Mouse (Mus musculus) brown adipose tissue, adult 24 weeks (tissue): ENCODE data around the gene Aak1. TPM values are rescaled to one million over a fixed set of nuclear protein-coding genes. Genes with fewer than 3 reads are reported as not detected.

Experiments
- H3K27ac ChIP-seq: fragments of 200-500 bp; replicated peaks from 2 replicates; pipeline ENCODE4 v1.5.1; 2012; ENCODE audit warnings: low read depth, mild to moderate bottlenecking, low read length
- H3K4me1 ChIP-seq: fragments of 200-500 bp; 2 replicates; pipeline ENCODE4 v1.6.1; 2012; ENCODE audit warnings: low read length, mixed read lengths; ENCODE audit not compliant: control insufficient read depth, insufficient read depth, insufficient read length
- H3K4me3 ChIP-seq: fragments of 200-500 bp; 2 replicates; pipeline ENCODE4 v1.5.1; 2012; ENCODE audit warnings: low read depth, mild to moderate bottlenecking, low read length, moderate library complexity; ENCODE audit not compliant: insufficient read depth
- polyA plus RNA-seq: library from polyadenylated mRNA; stranded (reverse); fragments of >200 nt; gene quantifications from 2 replicates; pipeline ENCODE4 v1.2.4, GENCODE M21; 2012; ENCODE audit not compliant: missing spikeins, insufficient read depth, insufficient read length

The Aak1 gene
- polyA plus RNA-seq, 1 experiment: 13.2 TPM

DNA sequence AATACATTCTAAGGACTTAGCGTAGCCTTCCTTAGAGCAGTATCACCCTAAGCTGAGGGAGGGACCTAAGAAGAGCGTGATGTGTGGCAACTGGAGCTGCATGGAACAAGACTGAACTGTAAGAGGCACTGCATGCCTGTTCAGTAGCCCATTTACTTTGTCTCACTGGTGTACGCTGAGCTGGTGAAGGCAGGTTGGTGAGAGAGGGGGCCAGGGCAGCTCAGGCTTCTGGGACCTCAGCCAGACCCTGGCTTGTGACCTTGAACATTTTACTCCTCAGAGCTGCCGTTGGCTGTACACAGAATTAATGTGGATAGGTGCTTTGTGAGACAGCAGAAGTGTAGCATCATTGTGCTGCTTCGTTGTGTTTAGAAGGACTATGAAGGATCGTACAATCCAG is 140.3 kb downstream of the Aak1 start:
- Histone ChIP-seq H3K27ac (no peak overlapping the region), H3K4me1 (no peaks in the 10 kb centered on the region), H3K4me3 (no peak overlapping the region)

DNA sequence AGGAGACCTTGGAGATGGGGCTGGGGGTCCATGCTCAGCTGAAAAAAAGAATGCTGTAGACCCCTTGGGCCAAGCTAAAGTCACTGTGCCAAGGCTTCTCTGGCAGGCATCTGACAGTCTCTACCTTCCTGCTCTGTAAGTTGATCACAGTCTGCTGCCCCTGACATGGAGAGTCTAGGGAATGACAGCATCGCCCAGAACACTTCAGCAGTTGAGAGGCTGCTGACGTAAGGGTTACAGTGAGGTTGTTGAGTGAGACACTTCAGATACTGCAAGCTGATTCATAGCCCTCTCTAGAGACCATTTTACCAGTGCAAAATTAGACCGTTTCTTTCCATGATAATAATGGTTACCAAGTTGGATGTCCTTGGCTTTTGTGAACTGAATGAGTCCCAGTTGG is 141.7 kb downstream of the Aak1 start:
- Histone ChIP-seq H3K4me1 (no peaks in the 10 kb centered on the region), H3K4me3 (no peak overlapping the region), H3K27ac (no peak overlapping the region)

DNA sequence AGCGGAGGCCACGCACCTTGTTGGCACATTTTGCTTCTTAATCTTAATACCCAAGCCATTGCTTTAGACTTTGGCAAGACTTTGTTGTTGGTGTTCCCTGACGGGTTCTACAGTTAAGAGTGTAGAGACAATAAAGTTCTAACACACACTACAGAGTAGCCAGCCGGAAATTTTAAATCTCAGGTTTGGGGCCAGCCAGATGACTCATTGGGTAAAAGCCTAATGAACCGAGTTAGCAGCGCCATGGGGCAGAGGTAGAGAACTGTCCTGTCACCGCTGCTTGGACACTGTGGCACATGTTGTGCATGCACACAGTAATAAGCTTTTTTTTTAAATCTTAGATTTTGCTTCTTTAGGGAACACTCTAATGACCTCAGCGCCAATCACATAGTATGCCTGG is 143.0 kb downstream of the Aak1 start:
- H3K27ac ChIP-seq: no peak overlapping the region
- H3K4me3 ChIP-seq: no peak overlapping the region
- H3K4me1 ChIP-seq: no peaks in the 10 kb centered on the region

DNA sequence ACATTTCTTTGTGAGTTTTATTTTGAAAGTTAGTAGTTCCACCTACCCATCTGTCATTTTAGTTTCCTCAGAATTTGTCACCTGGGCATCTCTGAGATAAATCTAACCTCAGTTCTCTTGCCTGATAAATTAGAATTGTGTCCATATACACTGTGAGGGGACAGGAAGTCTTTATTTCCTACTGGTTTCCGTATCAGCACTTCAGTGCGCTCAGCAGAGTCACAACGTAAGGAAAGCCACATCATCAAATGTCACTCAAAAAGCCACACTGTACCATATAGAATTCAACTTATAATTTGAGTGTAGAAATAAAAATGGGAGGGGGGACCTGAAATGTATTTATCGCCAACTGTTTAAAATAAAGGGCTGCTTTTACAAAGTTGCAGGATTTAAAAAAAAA is 144.9 kb downstream of the Aak1 start:
- Histone ChIP-seq H3K4me1 (no peaks in the 10 kb centered on the region), H3K4me3 (no peak overlapping the region), H3K27ac (no peak overlapping the region)

DNA sequence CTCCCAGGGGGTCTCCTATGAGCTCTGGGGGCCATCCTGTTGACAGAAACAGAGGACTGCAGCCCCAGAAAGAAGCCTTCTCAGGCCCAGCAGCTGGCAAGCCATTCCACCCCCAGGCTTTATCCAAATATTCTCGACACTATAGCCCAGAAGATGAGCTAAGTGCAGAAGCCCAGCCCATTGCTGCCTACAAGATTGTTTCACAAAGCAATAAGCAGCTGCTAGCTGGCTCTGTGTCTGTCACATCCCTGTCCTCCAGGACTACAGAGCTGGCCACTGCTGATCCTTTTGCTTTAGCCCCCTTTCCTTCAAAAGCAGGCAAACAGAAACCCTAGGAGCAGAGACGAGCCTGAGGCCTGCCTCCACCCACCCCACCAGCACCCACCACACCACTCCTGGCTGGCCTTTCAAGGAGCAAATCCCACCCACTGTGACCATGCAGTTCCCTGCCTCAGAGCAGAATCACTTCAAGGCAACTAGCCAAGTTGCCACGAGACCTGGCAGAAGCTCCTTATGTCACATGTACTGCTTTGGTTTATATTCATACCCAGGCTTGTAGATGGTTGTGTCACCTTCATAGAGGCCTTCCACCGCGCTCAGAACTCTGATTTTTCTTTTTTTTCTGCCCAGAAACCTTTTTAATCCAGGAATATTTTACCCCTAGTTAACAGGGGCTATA is 147.5 kb downstream of the Aak1 start:
- H3K4me1 ChIP-seq: no peaks in the 10 kb centered on the region
- no peak overlapping the region for H3K27ac ChIP-seq

DNA sequence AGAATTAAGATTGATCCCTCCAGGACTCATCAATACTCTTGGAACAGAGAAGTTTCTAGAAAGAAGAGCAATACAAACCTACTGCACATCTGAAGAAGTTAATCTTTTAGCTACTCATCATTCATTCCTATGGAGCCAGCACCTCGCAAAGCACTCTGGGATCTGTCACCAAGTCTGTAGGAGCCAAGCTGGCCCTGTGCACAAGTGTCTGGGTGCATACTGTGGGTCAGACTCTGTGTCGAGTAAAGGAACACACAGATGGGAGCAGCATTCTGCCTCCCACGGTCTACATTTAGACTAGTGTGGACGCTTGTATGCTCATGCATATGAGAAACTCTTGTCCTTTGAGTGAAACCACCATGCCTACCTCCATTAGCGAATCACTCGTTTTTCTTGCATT is 148.0 kb downstream of the Aak1 start:
- Histone ChIP-seq H3K27ac (no peak overlapping the region), H3K4me1 (no peaks in the 10 kb centered on the region), H3K4me3 (no peak overlapping the region)

More for the DNA sequence above, 147.5 kb downstream of the Aak1 start:
- no peak overlapping the region for H3K4me3 ChIP-seq

DNA sequence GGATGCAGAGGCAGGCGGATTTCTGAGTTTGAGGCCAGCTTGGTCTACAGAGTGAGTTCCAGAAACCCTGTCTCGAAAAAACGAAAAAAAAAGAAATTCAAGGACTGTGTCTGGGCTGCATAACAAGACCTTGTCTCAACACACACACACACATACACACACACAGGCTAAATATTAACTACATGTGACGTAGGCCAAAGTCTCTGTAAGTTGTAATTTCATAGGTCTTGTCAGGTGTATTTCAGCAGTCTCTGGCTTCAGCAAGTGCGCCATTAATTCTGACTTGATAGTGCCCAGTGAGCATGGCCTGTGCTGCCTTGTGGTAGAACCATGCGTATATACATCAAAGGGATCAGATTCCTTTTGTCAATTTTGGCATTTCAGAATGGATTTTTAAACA is 152.7 kb downstream of the Aak1 start:
- Histone ChIP-seq H3K27ac (no peak overlapping the region), H3K4me3 (no peak overlapping the region), H3K4me1 (no peaks in the 10 kb centered on the region)

DNA sequence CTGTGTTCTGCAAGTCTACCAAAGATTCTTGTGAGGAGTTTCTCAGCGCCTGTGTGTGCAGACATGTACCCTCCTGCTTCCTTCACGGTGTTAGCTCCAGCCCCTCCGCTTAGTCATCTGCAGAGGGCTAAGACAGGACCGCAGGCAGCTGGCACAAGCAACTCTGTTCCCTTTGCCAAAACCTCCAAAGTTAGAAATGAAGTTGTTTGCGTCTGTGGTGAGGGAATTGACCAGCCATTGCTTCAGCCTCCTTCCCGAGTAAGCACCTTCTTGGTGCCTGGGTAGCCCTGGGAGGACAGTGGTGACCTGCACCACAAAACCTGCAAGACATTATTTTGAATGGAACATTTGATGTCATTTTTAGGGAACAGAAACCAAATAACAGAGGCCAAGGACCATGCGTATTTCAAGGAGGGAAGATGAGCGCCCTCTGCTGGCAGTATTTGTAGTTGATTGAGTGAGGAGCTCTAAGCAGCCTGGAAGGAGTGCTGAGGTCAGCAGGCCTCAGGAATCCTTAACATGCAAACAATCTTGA is 153.3 kb downstream of the Aak1 start:
- H3K4me3 ChIP-seq: peak overlapping the region; percentile 32; the same call in 1 of the 2 replicates
- H3K27ac ChIP-seq: no peak overlapping the region

DNA sequence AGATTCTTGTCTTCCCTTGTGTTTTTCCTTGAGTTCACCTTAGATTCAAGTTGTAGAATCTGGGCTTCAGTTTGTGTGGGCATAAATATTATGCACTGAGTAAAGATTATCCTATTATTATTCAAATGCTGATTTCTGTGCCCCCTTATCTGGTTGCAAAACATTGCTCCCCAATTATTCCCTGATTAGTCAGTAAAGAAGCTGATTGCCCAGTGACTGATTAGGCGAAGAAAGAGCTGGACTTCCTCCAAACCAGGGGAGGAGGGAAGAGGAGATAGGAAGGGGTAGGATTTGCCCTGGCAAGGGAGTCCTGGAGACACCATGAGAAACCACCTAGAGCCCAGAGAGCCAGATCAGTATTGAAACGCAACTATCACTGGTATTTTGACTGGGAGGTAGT is 154.8 kb downstream of the Aak1 start:
- no peak overlapping the region for H3K27ac ChIP-seq
- no peaks in the 10 kb centered on the region for H3K4me1 ChIP-seq
- H3K4me3 ChIP-seq: no peak overlapping the region

More for the DNA sequence above, 153.3 kb downstream of the Aak1 start:
- no peaks in the 10 kb centered on the region for H3K4me1 ChIP-seq

DNA sequence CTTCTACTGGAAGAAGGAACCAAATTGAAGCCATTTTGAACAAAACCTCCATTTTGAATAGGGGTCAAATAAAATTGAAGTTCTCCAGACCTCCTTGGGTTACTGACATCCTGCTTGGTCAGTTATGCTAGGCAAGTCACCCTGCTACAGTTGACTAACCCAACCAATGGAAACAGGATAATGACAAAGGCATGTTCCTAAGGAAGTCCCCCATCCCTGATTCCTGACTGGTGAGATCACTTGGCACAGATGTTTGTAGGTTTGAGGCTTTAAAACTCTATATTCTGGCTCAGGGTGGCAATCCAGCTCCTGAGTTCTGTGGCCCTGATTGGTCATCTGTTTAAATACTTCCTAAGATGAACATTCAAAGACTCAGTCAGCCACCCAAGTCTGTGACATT is 156.3 kb downstream of the Aak1 start:
- Histone ChIP-seq H3K27ac (no peak overlapping the region), H3K4me1 (peaks cover under 1% of the 10 kb centered on the region; the same call in 1 of the 2 replicates), H3K4me3 (no peak overlapping the region)

DNA sequence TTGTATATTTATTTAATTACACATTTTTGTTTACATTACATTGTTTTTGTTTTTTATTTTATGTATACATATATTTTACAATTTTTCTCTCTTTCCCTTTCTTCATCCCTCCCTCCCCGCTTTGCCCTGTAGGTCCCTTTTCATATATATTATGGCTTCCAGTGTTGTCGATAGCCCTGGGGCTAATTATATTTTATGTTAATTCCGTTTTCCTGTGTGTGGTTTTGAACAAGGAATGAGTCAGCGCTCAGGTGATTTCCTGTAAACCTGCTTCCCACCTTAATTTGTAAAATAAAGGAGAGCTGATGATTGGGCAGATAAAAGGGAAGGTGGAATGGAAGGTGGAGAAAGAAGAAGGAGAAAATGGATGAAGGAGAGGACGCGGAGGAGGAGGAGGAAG is 159.6 kb downstream of the Aak1 start, which contains the start of gene Nfu1:
TSS of gene Nfu1 (plus strand) at position 350 of the 400 bp plus-strand sequence.
- H3K27ac ChIP-seq: peak within 1 kb of the TSS; percentile 95

DNA sequence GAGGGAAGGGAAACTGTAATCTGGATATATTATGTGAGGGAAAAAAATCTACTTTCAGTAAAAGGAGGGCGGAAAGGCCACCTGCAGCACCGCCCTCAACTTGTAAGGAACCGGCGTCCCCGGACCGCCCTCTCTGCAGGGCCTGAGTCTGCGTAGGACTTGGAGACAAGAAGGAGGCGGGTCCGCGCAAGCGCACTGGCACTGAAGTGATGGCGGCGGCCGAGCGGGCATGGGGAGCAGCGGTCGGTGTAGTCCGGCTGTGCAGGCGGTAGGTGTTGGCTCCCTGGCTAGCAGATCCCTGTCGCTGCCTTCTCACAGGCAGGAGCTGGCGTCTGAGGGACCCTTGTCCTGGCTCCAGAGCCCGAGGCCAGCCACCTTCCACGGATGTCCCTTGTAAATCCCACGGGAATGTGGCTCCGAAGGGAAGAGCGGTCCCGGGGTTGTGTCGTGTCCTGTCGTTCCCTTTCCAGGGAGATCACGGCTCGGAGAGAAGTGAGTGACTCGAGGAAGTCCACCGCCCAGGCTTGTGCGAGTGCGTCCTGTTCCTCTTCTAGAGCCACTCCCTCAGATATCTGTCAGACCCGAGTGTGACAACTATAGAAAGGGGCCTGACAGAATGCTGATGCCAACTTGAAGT is 160.5 kb downstream of the Aak1 start:
- Histone ChIP-seq H3K4me3 (peak overlapping the region; percentile 93), H3K27ac (peak overlapping the region; percentile 95), H3K4me1 (peaks cover 3% of the 10 kb centered on the region; the same call in 1 of the 2 replicates)

More for the DNA sequence above, 159.6 kb downstream of the Aak1 start, which contains the start of gene Nfu1:
- Histone ChIP-seq H3K4me1 (peaks cover 3% of the 10 kb centered on the region; the same call in 1 of the 2 replicates), H3K4me3 (peak within 1 kb of the TSS; percentile 93)

DNA sequence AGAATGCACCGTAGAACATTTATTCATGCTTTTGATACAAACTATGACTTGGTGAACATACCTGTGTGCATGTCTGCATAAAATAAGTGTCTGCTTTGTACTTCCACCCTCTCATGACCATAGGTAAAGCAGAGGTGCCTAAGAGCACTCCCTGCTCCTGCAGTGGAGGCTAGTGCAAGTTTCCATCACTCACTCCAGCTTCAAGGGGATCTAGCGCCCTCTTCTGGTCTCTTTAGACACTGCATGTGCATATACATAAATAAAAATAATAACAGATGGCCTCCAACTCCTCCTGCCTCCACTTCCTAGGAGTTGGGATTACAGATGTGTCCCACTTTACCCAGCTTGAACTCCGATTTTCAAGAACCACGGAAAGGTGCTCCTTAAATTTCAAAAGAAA is 167.6 kb downstream of the Aak1 start:
- no peak overlapping the region for H3K4me3 ChIP-seq
- H3K27ac ChIP-seq: no peak overlapping the region
- H3K4me1 ChIP-seq: no peaks in the 10 kb centered on the region

DNA sequence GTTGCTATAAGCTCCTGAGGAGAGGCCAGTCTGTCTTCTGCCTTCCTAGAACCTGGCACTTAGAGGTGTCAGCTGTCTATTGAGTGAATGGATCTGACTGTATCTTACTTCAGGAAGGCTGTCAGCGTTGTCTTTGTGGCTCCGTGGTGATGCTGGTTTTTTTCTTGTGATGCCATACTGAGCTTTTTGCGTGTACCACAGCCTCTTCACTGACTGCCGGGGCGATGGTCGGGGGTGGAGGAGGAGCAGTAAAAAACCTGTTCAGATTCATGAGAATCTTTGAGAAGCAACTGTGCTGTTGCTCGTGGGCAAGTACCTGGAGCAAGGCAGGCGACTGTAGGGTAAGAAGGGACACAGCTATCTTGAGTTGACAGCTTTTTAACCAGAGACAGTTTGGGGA is 169.6 kb downstream of the Aak1 start:
- no peak overlapping the region for H3K27ac ChIP-seq
- no peaks in the 10 kb centered on the region for H3K4me1 ChIP-seq
- no peak overlapping the region for H3K4me3 ChIP-seq

DNA sequence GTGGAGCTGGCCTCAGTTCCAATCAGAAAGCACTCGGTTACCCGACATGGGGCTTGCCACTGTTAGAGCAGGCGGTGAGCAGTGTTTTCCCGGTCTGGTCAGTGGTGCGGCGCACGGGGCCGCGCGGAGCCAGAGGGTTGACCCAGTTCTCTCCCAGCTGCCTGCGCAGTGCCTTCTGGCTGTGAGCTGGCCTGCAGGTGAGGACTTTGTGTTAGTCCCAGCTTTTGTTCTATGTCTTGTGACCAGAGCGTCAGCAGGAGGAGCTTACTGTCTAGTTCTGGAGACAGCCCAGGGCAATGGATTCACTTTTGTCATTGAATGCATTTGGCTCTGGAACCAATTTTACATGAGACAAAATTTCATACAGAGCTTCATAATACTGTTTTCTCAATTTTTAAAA is 172.5 kb downstream of the Aak1 start:
- H3K4me3 ChIP-seq: no peak overlapping the region
- no peak overlapping the region for H3K27ac ChIP-seq
- H3K4me1 ChIP-seq: peaks cover under 1% of the 10 kb centered on the region

DNA sequence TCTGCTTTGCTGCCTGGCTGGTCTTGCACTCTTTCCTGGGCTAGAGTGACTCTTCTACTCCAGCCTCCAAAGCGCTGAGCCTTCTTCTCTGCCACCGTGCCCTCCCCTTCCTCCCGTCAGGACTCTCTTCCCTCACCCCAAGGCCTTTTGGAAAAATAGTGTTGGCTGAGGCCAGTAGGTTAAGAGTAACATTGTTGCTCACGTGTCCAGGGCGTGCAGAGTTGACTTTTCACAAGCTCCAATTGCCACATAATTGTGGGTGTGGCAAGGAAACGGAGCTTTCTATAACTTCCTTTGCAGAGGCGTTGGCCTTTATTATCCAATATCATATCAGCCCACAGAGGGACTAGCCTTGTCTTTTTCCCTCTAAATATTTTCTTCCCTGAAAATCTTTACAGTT is 177.7 kb downstream of the Aak1 start:
- Histone ChIP-seq H3K27ac (peak overlapping the region; percentile 40; the same call in 1 of the 2 replicates), H3K4me3 (no peak overlapping the region), H3K4me1 (peaks cover 2% of the 10 kb centered on the region)
